Mouse (Mus musculus): ENCODE measurements around the gene Chchd6. TPM values are rescaled to one million over a fixed set of nuclear protein-coding genes. Genes with fewer than 3 reads are reported as not detected.

Chchd6 gene
- polyA plus RNA-seq, 1 experiment from 2014 or later: 51.1 TPM

DNA sequence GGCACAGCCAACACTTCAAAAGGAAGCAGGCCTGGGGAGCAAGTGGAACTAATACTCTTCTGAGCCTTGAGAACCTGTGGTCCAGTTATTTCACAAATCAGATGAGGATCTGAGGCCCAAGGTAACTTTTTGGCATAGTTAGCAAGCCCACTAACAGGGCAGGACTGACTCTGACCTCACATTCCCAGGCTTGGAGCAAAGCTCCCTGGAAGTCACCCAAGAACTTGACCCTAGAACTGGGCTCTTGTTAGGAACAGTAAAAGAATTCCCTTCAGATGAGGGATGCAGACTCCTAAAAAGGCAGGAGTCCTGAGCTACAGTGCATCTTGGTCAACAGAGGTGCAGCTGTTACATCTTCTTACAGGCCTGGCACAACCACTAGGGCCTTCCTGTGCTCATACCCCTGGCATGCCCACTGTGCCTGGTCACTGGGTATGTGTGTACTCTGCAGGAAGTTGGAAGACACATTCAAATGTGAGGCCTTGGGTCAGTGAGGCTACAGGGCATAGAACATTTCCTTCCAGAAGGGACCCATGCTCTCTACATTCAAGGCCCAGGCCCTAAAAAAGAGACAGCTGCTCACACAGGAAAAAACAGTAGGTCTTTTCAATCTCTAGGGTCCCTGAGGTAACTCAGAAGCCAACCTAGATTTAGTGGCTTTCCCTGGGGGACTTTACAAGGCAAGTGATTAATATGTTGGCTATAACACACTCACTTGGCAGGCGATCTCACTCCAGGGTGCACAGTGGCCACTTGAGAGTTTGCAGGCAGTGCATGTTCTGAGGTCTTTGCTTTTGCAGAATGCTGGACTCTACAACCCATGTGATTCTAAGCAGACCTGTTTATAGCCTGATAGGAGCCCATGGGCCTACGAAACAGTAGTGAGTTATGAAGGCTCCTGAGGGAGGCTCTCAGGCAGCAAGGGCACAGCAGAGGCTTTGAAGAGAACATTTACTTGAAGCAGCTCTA lies 191.9 kb downstream of the Chchd6 start:
- WGBS: 72% methylated on average over 2 of the region's 2 CpGs
- Histone ChIP-seq H3K9me3 (no peaks in the 10 kb centered on the region), H3K4me3 (no peak overlapping the region), H3K27ac (no peak overlapping the region), H3K36me3 (no peaks in the 10 kb centered on the region), H3K4me1 (no peaks in the 10 kb centered on the region; the same call in 1 of the 2 replicates), H3K27me3 (ENCODE audit: insufficient read depth, poor library complexity, severe bottlenecking) (no peaks in the 10 kb centered on the region; the same call in 1 of the 2 replicates)
- DNase-seq (ENCODE audit: low spot score): no peak

DNA sequence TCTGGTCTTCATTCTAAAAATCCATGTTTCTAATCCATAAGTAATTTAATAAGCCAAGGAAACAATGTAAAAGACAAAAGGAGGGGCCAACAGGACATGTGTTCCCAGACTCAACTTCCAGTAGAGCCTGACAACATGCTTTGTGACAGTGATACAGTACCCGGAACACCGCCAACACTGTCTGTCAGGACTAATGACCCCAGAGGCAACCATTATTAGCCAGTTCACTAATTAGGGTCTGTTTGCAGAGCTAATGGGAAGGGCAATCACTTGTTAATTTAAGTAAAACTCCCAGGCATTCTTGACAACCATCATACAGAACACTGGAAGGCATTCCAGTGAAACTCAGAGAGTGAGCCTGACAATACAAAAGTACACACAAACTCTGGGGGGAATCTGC lies 193.0 kb downstream of the Chchd6 start:
- no peaks in the 10 kb centered on the region for H3K9me3 ChIP-seq
- peaks cover 4% of the 10 kb centered on the region; the same call in 1 of the 2 replicates for H3K4me1 ChIP-seq
- WGBS: 88% methylated on average over 2 of the region's 2 CpGs
- no peak for DNase-seq (ENCODE audit: low spot score)
- no peak overlapping the region for H3K4me3 ChIP-seq
- H3K27me3 ChIP-seq (ENCODE audit: insufficient read depth, poor library complexity, severe bottlenecking): no peaks in the 10 kb centered on the region; the same call in 1 of the 2 replicates
- no peak overlapping the region for H3K27ac ChIP-seq
- no peaks in the 10 kb centered on the region for H3K36me3 ChIP-seq

- no peak for DNase-seq (ENCODE audit: low spot score)
- 78% methylated on average over 1 of the region's 1 CpGs for WGBS
- Histone ChIP-seq H3K36me3 (no peaks in the 10 kb centered on the region), H3K9me3 (no peaks in the 10 kb centered on the region), H3K4me3 (no peak overlapping the region), H3K27ac (no peak overlapping the region), H3K4me1 (peaks cover 4% of the 10 kb centered on the region; the same call in 1 of the 2 replicates), H3K27me3 (ENCODE audit: insufficient read depth, poor library complexity, severe bottlenecking) (no peaks in the 10 kb centered on the region)
Observed at GRCm38 (mm10) chr6:89399564-89399963, 195.9 kb downstream of the Chchd6 start.

GRCm38 (mm10) chr6:89397919-89398318 lies 197.5 kb downstream of the Chchd6 start:
- Histone ChIP-seq H3K36me3 (no peaks in the 10 kb centered on the region), H3K27me3 (ENCODE audit: insufficient read depth, poor library complexity, severe bottlenecking) (no peaks in the 10 kb centered on the region), H3K27ac (no peak overlapping the region), H3K9me3 (no peaks in the 10 kb centered on the region), H3K4me3 (no peak overlapping the region), H3K4me1 (peaks cover 4% of the 10 kb centered on the region; the same call in 1 of the 2 replicates)
- DNase-seq (ENCODE audit: low spot score): no peak
- 80% methylated on average over 4 of the region's 4 CpGs for whole genome bisulfite sequencing

- WGBS: 75% methylated on average over 2 of the region's 2 CpGs
- Histone ChIP-seq H3K4me1 (peaks cover 4% of the 10 kb centered on the region; the same call in 1 of the 2 replicates), H3K27ac (no peak overlapping the region), H3K27me3 (ENCODE audit: insufficient read depth, poor library complexity, severe bottlenecking) (no peaks in the 10 kb centered on the region), H3K4me3 (no peak overlapping the region), H3K36me3 (no peaks in the 10 kb centered on the region), H3K9me3 (no peaks in the 10 kb centered on the region)
- DNase-seq (ENCODE audit: low spot score): no peak
Observed at GRCm38 (mm10) chr6:89393820-89394219, 201.6 kb downstream of the Chchd6 start.

DNA sequence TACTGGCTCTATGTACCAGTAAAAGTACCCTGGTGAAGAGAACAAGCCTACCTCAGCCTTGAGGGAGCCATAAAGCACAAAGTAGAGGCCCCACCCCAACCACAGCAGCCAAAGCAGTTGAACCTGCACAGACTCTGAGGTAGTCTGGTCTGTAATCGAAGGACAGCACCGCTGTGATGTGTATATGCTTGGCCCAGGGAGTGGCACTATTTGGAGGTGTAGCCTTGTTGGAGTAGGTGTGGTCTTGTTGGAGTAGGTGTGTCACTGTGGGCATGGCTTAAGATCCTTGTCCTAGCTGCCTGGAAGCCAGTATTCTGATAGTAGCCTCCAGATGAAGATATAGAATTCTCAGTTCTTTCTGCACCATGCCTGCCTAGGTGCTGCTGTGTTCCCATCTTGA lies 203.2 kb downstream of the Chchd6 start:
- Histone ChIP-seq H3K36me3 (no peaks in the 10 kb centered on the region), H3K27ac (no peak overlapping the region), H3K4me1 (peaks cover 12% of the 10 kb centered on the region), H3K27me3 (ENCODE audit: insufficient read depth, poor library complexity, severe bottlenecking) (no peaks in the 10 kb centered on the region), H3K4me3 (no peak overlapping the region), H3K9me3 (no peaks in the 10 kb centered on the region)
- no peak for DNase-seq (ENCODE audit: low spot score)
- WGBS: 77% methylated on average over 2 of the region's 2 CpGs

DNA sequence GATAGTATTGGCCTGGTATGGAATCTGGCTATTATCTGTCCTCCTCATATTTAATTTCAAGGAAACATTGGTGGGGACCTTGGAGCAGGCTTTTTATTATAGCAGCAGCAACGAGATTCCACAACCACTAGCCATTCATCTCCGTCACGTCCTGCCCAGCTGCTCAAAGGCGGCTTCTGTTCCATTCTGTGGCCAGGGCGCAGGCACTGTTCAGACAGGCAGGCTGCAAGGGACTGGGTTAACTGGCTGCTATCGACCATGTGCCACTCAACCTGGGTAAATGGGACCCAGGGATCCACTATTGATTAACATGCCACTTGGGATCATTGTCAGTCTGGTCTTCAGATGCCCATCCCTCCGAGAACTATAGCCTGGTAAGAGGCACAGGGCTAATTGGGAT lies 205.7 kb downstream of the Chchd6 start:
- Histone ChIP-seq H3K4me3 (no peak overlapping the region), H3K27ac (no peak overlapping the region), H3K9me3 (no peaks in the 10 kb centered on the region), H3K4me1 (peaks cover 23% of the 10 kb centered on the region), H3K36me3 (no peaks in the 10 kb centered on the region), H3K27me3 (ENCODE audit: insufficient read depth, poor library complexity, severe bottlenecking) (no peaks in the 10 kb centered on the region)
- DNase-seq (ENCODE audit: low spot score): no peak
- WGBS: 84% methylated on average over 7 of the region's 7 CpGs

- 26% methylated on average over 1 of the region's 1 CpGs for WGBS
- no peaks in the 10 kb centered on the region for H3K9me3 ChIP-seq
- H3K4me1 ChIP-seq: peaks cover 45% of the 10 kb centered on the region
- no peaks in the 10 kb centered on the region for H3K27me3 ChIP-seq (ENCODE audit: insufficient read depth, poor library complexity, severe bottlenecking)
- no peak overlapping the region for H3K4me3 ChIP-seq
- DNase-seq (ENCODE audit: low spot score): no peak
- H3K36me3 ChIP-seq: no peaks in the 10 kb centered on the region
- 0 out of 2 replicates have a peak overlapping the region, but pooled peaks have one; percentile 30 for H3K27ac ChIP-seq
Observed at GRCm38 (mm10) chr6:89386956-89387355, 208.5 kb downstream of the Chchd6 start.

DNA sequence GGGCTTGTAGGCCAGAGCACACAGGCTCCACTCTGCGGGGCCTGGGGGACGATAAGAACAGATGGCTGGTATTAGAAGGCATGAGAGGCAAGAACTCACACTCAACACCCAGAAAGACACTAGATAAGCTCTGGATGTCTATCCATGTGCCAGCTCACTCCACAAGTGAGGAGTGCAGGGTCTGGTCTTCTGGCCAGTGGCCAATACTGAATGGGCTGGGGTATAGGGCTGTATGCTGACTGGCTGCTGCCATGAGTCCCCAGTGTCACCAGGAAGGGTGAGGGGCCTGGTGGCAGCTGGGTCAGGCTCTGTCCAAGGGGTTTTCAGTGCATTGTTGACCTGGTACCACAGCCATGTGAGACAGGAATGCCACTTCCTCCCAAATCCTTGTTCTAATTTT lies 210.8 kb downstream of the Chchd6 start:
- H3K27ac ChIP-seq: no peak overlapping the region
- H3K9me3 ChIP-seq: no peaks in the 10 kb centered on the region
- no peak for DNase-seq (ENCODE audit: low spot score)
- peaks cover 58% of the 10 kb centered on the region for H3K4me1 ChIP-seq
- no peaks in the 10 kb centered on the region for H3K27me3 ChIP-seq (ENCODE audit: insufficient read depth, poor library complexity, severe bottlenecking)
- no peak overlapping the region for H3K4me3 ChIP-seq
- 32% methylated on average over 2 of the region's 2 CpGs for WGBS
- H3K36me3 ChIP-seq: no peaks in the 10 kb centered on the region

- 60% methylated on average over 5 of the region's 5 CpGs for WGBS
- no peaks in the 10 kb centered on the region for H3K9me3 ChIP-seq
- H3K27me3 ChIP-seq (ENCODE audit: insufficient read depth, poor library complexity, severe bottlenecking): no peaks in the 10 kb centered on the region
- H3K27ac ChIP-seq: no peak overlapping the region
- no peaks in the 10 kb centered on the region for H3K36me3 ChIP-seq
- peaks cover 45% of the 10 kb centered on the region for H3K4me1 ChIP-seq
- no peak overlapping the region for H3K4me3 ChIP-seq
- no peak for DNase-seq (ENCODE audit: low spot score)
Observed at GRCm38 (mm10) chr6:89381851-89382250, 213.6 kb downstream of the Chchd6 start.

GRCm38 (mm10) chr6:89381172-89381571 lies 214.3 kb downstream of the Chchd6 start:
- no peaks in the 10 kb centered on the region for H3K36me3 ChIP-seq
- H3K27me3 ChIP-seq (ENCODE audit: insufficient read depth, poor library complexity, severe bottlenecking): no peaks in the 10 kb centered on the region
- H3K27ac ChIP-seq: no peak overlapping the region
- WGBS: 51% methylated on average over 3 of the region's 3 CpGs
- no peaks in the 10 kb centered on the region for H3K9me3 ChIP-seq
- no peak overlapping the region for H3K4me3 ChIP-seq
- H3K4me1 ChIP-seq: peaks cover 44% of the 10 kb centered on the region
- DNase-seq (ENCODE audit: low spot score): no peak

DNA sequence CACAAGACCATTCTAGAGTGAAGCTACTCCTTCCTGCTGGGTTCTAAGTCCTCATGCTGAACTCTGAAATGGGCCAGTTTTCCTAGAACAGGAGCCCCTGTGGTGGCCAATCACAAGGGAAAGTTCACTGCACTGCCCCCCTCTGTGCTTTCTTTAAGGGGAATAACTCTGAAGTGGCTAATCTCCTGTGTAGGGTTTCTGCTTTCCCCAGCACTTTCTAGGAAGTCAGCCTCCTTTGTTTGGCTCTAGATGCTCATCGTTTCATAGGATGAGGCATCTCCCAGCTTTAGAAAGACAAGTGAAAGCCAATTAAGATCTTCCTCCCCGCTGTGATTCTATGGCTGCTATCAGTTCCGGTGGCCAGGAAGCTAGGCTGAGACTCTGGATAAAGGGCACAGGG lies 214.7 kb downstream of the Chchd6 start:
- Histone ChIP-seq H3K36me3 (no peaks in the 10 kb centered on the region), H3K27me3 (ENCODE audit: insufficient read depth, poor library complexity, severe bottlenecking) (no peaks in the 10 kb centered on the region), H3K27ac (no peak overlapping the region), H3K4me3 (no peak overlapping the region), H3K4me1 (peaks cover 44% of the 10 kb centered on the region), H3K9me3 (no peaks in the 10 kb centered on the region)
- WGBS: 29% methylated on average over 3 of the region's 3 CpGs
- DNase-seq (ENCODE audit: low spot score): no peak

DNA sequence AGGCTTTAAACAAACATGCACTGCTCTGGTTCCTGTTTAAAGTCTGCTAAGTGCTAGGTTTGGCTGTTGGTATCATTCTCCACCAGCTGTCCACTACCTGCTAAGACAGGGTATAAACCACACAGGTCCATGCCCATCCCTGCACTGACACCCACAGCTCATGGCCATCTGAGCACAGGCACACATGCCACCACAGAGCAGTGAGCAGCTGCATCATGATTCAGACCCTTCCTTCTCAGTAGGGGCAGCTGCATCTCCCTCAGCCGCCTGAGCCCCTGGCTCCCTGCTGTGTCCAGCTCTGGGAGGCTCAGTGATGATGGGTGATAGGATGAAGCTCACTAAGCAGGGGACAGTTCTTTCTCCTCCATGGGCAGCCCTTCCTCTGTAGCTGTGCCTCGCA lies 217.2 kb downstream of the Chchd6 start:
- H3K4me1 ChIP-seq: peaks cover 24% of the 10 kb centered on the region
- no peaks in the 10 kb centered on the region for H3K9me3 ChIP-seq
- H3K36me3 ChIP-seq: no peaks in the 10 kb centered on the region
- DNase-seq (ENCODE audit: low spot score): no peak
- H3K4me3 ChIP-seq: no peak overlapping the region
- no peaks in the 10 kb centered on the region for H3K27me3 ChIP-seq (ENCODE audit: insufficient read depth, poor library complexity, severe bottlenecking)
- H3K27ac ChIP-seq: no peak overlapping the region
- WGBS: 56% methylated on average over 2 of the region's 2 CpGs

Measured in heart, embryonic 10.5 days (tissue).